Mouse (Mus musculus) small intestine, adult 2 months (tissue): ENCODE measurements around the gene Ptprm.

Experiments used
- CTCF ChIP-seq: fragments of 200-500 bp; IDR thresholded peaks from 2 replicates; pipeline ENCODE4 v1.5.1; 2012; ENCODE audit warnings: low read depth, mild to moderate bottlenecking, control low read depth, inconsistent platforms, low read length, moderate library complexity, mixed read lengths; ENCODE audit not compliant: insufficient replicate concordance, insufficient read length; ENCODE audit errors: extremely low read depth
- POLR2A ChIP-seq: fragments of 200-500 bp; IDR thresholded peaks from 2 replicates; pipeline ENCODE4 v1.6.1; 2012; ENCODE audit warnings: low read depth, mild to moderate bottlenecking, control low read depth, inconsistent platforms, low read length, moderate library complexity

DNA sequence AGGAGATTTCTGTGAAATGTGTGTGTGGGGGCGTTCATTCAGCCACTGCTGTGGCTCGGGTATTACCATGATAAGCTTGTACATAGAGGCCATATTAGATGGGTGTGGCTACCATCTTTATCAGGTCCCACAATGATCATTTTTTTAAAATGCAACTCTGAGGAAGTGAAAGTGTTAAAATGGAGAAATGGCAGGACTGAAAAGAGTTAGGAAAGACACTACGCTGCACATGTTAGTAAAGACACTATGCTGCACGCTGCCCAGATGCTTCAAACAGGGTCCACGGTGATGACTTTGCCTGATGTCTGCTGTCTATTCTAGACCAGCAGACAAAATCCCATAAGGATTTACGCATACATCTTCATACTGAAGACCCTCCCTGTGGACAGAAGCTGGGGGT is 298.6 kb downstream of the Ptprm start:
- TF ChIP-seq CTCF = no peak
- TF ChIP-seq POLR2A = no peak
